Mouse (Mus musculus) brain, embryonic 14.5 days (tissue): ENCODE data around the gene Bet1l.

Source experiments
- CTCF ChIP-seq: fragments of 200-500 bp; IDR thresholded peaks from 2 replicates; pipeline ENCODE4 v1.5.1; 2012; ENCODE audit warnings: inconsistent platforms, mild to moderate bottlenecking, moderate library complexity, borderline replicate concordance; ENCODE audit not compliant: insufficient read depth, insufficient read length; ENCODE audit errors: extremely low read depth
- POLR2A ChIP-seq: fragments of 200-500 bp; IDR thresholded peaks from 2 replicates; pipeline ENCODE4 v1.6.1; 2012; ENCODE audit warnings: mild to moderate bottlenecking, inconsistent platforms, borderline replicate concordance; ENCODE audit not compliant: poor library complexity, insufficient read depth, insufficient read length, severe bottlenecking; ENCODE audit errors: extremely low read depth

DNA sequence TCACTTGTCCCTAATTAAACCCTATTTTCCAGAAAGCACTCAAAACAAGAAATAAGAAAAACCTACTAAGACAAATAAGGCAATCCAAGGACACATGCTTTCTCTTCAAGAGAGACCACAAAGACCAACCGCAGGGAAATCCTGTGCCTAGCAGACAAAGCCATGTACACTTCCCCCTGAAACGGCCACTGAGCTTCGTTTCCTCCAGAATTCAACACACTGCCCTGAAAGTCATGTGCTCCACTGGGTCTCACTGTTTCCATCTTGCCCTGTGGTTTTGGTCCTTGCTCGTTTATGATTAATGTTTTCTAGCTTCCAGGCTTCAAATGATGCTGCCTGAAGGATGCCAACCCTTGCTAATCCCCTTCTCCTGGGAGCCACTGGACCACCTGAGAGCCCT lies 16.8 kb upstream of the Bet1l start:
- no peak for TF ChIP-seq CTCF
- TF ChIP-seq POLR2A, result no peak
